Mouse (Mus musculus): ENCODE data around the gene 4930507D05Rik. TPM values are rescaled to one million over a fixed set of nuclear protein-coding genes. Genes with fewer than 3 reads are reported as not detected.
A peak's percentile ranks its signal among the peaks of the same experiment; 100 is the strongest.
"Not testable (repeated sequence)": the region's sequence is repeated elsewhere in the genome, so short reads cannot be mapped to it uniquely, and the experiment has no call there.

The 4930507D05Rik gene
- 1 to 10 TPM; 2.7 to 3.0 TPM for total RNA-seq (2021)

DNA sequence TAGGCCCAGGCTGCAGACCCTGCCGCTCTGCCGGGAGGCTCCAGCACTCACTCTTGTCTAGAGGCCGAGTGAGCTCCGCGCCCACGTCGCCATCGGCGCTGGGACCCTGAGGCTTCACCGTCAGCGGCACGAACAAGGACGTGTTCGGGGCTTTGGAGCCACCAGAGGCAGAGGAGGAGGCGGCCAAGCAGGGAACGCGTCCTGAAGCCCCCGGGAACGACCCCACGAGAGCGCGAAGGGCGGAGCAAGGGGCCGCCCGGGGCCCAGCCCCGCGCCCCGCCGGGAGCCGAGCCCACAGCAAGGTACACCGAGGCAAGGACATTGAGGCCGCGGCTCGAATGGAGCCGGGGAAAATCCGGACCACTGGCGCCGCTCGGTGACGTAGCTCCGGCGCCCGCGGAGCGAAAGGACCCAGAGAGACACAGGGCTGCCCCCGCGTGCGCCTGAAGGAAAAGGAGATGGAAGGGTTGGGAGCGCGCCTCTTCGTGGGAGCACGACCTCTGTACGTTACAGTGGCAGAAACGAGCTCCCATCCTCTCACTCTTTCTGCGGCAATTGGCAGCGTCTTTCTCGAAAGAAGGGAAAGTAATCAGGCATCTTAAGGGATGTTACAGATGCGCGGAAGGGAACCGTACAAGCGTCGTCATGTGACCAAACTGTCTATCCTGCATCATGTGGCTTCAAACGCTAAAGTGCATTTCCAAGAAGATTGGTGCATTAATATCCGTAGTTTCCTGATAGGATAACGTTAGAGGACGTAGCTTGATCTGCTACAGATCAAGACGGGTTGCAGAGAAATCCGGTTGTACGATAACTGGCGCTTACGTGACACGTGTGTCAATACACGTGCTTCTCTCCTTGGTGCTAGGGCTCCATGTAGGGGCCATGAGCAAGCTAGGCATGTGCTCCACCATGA is at the start of gene 4930507D05Rik, which contains the start of gene Supv3l1:
4930507D05Rik (plus strand) TSS at position 126 of the 916 bp plus-strand sequence.
Supv3l1 (minus strand) TSS at position 375 of the 916 bp plus-strand sequence.
- intact Hi-C loops (cut with DNase I), result no loop called here
- DNase-seq (ENCODE audit: extremely low spot score in 1 of 2, low spot score in 2 of 2), result peak; percentile 88 to 92

DNA sequence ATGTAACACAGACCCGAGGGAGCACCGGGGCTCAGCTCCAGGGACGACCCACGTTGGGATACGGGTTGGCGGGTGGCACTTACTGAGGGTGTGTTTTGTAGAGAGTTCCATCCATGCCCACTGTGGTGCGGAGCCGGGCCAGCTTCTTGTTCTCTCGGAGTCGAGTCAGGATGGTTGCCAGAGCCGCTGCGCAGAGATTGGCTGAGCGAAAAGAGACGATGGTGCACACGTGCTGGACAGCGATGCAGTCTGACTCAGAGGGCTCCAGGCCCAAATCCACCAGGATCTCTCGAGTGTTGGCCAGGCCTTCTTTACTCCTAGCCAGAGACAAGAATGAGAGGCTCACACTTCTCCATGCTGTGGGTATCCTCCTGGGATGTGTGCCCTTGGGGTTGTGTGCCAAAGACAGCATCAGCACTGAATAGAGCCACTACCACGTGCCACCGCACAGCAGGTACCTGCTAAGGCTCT is 47.6 kb upstream of the 4930507D05Rik start:
- intact Hi-C loops (cut with DNase I), result no loop called here
- peak; percentile 4 to 67 for DNase-seq (ENCODE audit: extremely low spot score in 1 of 2, low spot score in 2 of 2)

DNA sequence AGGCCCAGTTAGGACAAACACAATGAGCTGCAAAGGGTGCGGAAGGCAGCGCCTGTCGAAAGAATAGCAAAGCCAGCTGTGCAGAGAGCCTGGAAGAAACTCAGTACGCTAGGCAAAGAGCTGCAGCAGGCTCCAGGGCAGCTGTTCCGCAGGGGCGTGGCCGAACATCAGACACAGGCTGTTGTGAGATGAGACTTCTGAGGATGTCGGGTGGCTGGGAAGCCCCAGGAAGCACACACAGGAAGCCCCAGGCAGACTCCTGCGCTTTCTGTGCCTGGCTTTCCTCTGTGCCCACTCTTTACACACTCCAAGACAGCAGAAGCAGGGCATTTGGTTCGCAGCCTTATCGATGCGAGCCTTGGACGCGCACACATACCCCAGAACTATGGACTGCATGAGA is 44.4 kb upstream of the 4930507D05Rik start:
- intact Hi-C loops (cut with DNase I), result loop anchor here (5.0 kb wide), 1 partner anchor 63 kb away; no protein-coding TSS in a partner anchor
- DNase-seq (ENCODE audit: extremely low spot score in 1 of 2, low spot score in 2 of 2), result peak; percentile 13 to 79

DNA sequence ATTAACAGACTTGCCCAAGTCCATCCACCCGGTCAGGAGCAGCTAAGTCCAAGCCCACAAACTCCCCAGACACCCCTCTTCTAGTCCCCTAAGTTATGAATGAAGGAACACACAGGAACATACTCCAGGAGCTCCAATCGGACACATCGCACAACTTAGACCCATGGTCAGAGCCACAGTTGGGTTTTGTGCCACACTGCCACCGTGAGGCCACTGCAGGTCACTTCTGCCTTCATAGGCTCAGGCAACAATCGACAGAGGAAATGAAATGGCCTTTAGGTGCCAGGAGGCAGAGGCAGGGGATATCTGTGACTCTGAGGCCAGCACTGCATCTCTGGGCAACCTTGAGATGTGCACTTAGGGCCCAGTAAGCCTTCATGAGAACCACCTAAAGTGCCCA is 38.3 kb upstream of the 4930507D05Rik start:
- intact Hi-C loops (cut with DNase I), result loop anchor here (2.0 to 5.0 kb wide), 2 partner anchors 136 to 224 kb away; no protein-coding TSS in a partner anchor
- peak; percentile 63 to 67 for DNase-seq (ENCODE audit: extremely low spot score in 1 of 2, low spot score in 2 of 2)

DNA sequence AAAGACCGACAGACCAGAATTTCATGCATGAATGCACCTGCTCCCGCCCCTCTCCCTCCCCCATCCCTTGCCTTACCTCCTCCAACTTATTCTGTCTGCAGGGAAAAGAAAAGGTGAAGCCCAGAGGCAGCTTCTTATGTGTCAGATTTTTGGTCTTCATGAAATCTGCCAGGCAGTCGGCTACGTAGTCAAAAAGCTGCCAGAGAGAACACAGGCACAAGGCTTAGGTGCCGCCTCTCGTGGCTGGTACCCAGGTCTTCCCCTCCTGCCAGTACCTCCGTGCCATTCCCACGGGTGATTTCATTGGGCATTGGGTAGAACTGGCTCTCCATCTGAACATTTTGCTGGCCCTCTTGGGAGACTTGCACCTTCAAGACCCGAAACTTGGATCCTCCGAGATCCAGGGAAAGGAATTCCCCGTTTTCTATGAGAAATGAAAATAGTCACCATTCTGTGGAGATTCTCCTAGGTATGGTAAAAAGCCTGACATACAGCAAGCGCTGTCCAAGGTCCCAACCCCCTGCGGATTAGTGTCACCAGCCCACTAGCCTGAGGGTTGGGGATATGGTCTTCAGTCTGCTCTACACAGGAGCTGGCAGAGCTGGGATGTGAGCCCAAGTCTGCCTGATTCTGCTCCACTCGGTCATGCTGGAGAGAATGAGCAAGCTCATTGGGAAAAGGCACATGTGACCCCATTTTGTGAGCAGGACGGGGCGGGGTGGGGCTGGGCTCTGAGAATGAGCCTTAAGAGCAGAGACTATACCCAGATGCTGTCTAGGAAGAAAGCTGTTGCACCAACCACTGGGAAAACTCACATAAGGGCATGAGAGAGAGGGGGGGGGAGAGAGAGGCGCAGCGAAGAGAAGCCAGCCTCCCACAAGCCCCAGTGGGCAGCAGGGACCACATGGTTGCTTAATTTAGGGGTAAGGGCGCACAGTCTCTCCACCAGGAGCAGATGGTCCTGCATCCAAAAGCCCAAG is 37.6 kb upstream of the 4930507D05Rik start:
- intact Hi-C loops (cut with DNase I), result loop anchor here (2.0 to 5.0 kb wide), 2 partner anchors 137 to 224 kb away; no protein-coding TSS in a partner anchor
- peak in 1 of 2 experiments; percentile 9 for DNase-seq (ENCODE audit: extremely low spot score in 1 of 2, low spot score in 2 of 2)

DNA sequence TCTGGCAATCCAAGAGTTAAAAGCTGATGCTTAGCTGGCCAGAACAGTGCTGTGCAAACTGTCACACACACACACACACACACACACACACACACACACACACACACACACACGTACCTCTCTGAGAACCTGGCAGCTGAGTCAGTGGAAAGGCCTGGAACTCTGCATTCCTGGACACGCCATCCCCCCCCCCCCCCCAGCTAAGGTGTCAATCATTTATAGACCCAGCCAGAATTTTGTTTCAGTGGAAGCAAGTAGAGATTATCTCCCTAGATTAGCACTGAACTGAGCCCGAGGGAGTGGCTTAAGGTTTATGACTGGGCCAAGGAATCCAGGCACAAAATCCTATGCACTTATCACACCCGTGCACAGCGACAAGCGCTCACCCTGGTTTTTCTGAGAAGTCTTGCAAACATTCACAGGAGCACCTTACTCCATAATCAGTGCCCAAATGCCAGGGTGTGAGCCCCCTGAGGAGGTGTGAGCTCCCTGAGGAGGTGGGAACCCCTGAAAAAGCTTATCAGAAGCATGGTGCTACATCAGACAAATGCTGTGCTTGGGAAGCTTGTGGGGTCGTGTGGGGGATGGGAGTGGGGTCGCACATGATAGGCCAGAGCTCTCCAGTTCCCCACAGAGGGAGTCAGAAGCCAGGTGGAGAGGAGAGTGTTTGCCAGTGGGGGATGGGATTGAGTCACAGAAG is 36.2 kb upstream of the 4930507D05Rik start:
- no peak for DNase-seq (ENCODE audit: extremely low spot score in 1 of 2, low spot score in 2 of 2)
- intact Hi-C loops (cut with DNase I), result loop anchor here (5.0 kb wide), 1 partner anchor 226 kb away; no protein-coding TSS in a partner anchor

DNA sequence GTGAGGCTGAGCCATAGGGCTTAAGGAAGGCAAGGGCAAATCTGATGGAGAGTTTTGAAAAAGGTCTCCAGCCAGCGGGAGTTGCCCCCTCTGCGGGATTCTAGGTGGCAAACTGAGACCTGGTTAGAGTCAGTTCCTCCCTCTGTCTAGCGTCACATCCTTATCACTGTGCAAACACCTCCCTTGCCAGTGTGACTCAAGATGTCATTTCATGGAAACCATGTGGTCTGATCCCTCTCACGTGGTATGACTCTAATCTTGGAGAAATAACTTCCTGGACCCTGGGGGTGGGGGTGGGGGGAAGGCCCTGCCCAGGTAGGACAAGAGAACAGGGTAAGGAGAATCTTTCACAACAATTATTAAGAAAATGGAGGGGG is 35.7 kb upstream of the 4930507D05Rik start:
- DNase-seq (ENCODE audit: extremely low spot score in 1 of 2, low spot score in 2 of 2), result no peak
- intact Hi-C loops (cut with DNase I), result loop anchor here (5.0 kb wide), 1 partner anchor 226 kb away; no protein-coding TSS in a partner anchor

DNA sequence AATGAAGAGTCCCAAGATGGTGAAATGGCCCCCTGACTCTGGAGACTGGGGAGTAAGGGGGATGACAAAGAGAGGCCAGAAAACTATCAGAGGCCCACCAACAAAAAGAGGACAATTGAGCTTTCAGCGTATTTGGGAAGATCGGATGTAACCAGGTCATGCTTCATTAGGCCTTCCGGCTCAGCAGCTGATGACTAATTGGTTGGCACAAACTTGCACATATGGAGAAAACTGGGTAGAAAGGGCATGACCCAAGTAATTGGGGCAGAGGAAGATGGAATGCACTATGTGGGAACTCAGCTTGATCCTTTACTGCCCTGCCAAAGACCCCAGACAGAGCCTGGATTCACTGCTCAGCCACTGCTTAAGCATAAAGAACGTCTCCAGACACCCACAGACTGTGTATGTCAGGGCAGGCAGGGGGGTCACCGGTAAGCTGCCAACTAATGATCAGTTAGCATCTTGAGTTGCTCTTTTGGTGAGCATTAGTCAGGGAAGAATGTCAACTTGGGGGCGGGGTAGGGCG is 30.4 kb upstream of the 4930507D05Rik start:
- intact Hi-C loops (cut with DNase I), result no loop called here

DNA sequence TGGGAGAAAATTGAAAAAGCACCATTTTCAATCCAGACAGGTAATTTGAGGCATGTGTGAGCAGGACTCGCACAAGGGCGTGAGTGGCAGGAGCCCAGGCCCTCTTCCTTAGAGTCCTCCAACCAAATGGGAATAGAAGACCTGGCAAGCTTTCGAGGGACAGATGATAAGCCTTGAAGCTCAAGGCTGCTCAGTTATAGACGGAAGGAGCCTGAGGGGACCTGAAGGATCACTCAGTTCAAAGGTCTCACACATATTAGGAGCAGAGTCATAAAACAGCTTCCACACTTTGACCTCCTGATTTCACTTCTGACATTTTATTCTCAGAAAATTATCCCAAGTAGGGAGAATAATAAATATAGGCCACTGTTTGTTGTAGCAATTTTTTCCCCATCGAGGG is 29.9 kb upstream of the 4930507D05Rik start:
- no peak for DNase-seq (ENCODE audit: extremely low spot score in 1 of 2, low spot score in 2 of 2)

More for the DNA sequence above, 30.4 kb upstream of the 4930507D05Rik start:
- DNase-seq (ENCODE audit: extremely low spot score in 1 of 2, low spot score in 2 of 2), result no peak

DNA sequence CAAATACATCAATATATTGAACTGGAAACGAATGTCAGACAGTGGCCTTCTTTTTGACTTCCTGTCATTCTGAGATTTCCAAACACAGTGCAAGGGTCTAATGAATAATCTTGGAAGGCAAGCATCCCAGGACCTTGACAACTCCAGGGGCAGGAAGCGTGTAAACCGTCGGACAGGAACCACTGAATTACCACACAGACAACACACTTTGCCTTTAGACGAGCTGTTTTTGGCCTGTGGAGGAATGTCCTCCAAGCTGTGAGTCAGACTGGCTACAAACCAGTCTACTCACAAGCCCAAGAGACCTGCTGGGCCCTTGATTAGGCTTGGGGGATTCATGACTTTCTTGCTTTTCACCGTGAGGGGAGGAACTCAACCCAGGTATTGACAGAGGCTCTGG is 28.9 kb upstream of the 4930507D05Rik start:
- intact Hi-C loops (cut with DNase I), result no loop called here
- no peak for DNase-seq (ENCODE audit: extremely low spot score in 1 of 2, low spot score in 2 of 2)

More for the DNA sequence above, 29.9 kb upstream of the 4930507D05Rik start:
- intact Hi-C loops (cut with DNase I), result no loop called here

DNA sequence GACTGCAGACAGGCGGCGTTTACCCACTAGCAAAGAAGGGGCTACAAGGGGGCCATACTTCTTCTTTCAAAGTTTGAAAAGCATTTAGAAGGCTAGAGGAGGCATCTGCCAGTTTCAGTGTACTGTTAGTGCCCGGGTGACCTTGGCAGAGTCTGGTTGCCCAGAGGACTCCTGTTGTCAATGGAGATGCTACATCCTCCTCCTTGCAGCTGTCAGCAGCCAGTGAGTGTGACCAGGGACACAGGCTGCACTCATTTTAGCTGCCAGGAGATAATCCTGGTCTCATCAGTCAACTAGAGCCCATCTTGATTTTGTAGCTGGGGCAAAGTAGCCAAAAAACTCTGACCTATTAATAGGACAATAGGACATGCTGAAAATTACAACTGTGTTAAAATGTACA is 28.2 kb upstream of the 4930507D05Rik start:
- intact Hi-C loops (cut with DNase I), result no loop called here
- DNase-seq (ENCODE audit: extremely low spot score in 1 of 2, low spot score in 2 of 2), result no peak

DNA sequence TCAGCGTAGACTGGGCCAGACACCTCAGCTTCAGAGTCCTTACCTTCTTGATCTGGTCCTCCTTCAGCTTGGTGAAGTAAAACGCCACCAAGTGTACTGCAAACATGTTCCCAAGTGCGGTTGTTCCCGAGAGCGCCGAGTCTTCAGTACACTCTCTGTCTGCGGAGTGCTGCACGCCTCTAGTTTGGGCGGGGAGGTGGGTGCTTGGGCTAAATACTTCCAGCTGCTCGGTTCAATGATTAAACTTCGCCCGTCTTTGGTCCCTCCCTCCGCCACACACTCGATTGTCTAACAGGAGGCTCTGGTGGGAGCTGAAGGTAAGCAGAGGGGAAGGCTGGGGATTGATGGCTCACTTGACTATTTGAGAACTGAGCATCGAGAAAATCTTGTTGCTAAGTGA is 27.0 kb upstream of the 4930507D05Rik start, which contains the start of gene Hkdc1:
Hkdc1 (minus strand) TSS at position 237 of the 400 bp plus-strand sequence.
- DNase-seq (ENCODE audit: extremely low spot score in 1 of 2, low spot score in 2 of 2), result no peak
- intact Hi-C loops (cut with DNase I), result no loop called here

DNA sequence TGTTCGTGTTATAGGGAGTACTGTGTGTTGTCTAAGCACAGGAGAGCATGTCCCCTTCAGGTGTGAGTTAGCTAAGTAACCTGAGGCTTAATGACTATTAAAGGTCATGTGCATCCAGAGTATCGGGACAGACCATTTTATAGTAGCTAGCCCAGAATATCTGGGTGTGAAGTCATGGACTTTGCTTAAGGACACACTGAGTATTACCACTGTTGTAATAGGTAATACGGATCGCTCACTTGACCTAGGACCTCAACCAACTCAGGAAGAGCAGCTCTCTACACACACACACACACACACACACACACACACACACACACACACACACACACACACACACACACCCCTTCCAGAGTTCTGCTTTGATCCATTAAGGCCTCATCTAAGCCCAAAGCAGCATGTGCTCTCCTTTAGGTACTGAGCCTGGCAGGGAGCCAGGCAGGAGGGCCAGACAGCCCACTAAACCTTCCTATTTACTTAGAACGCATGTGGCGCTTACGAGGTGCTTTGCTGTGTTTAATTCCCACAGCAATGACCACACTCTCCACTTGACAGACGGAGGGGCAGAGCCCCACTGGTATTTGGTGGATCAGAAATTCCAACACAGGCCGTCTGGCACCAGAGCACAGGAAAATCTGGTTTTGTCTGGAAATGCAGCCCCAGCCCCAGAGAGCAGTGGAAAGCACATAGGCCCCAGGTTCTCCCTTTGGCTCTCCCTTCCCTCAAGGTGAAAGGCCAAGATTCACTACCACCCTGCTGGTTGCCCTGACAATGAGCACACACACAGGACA is 24.0 kb upstream of the 4930507D05Rik start:
- DNase-seq (ENCODE audit: extremely low spot score in 1 of 2, low spot score in 2 of 2), result no peak
- intact Hi-C loops (cut with DNase I), result no loop called here

DNA sequence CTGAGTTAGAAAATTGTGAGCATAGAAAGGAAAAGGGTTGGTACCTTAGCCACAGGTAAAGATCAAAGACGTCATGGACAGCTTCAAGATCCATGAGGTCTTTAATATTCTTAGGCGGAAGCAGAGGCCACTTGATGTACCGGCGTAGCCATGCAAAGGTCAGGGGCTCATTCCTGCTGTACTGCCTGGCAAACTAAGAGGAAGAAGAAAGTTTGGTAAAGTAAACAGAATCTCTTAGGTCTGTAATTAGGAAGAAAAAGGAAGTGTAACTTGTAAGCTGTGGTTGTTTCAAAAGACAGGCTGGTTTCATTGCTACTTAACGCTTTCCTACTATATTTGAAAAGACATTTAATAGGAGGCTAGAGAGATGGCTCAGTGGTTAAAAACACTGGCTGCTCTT is 18.9 kb upstream of the 4930507D05Rik start:
- DNase-seq (ENCODE audit: extremely low spot score in 1 of 2, low spot score in 2 of 2), result no peak
- intact Hi-C loops (cut with DNase I), result loop anchor here (10.0 kb wide), 1 partner anchor 344 kb away; no protein-coding TSS in a partner anchor

DNA sequence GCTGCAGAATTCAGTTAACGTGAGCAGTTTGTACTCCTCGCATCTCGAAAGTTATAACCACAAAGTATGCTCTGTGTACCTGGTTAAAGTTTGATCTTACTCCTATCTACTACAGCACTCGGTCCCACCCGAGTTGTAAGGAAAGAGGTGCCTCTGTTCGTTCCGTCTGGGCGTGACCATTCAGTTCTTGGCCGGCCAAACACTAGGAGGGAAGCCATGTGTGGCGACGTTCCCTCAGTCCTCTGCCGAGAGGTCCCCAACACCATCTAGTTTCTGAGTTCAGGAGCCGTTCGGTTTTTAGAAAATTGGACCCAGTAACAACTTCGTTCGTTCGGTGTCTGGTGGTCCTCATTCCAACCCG is 971 bp downstream of the 4930507D05Rik start:
- DNase-seq (ENCODE audit: extremely low spot score in 1 of 2, low spot score in 2 of 2), result no peak
- intact Hi-C loops (cut with DNase I), result no loop called here

DNA sequence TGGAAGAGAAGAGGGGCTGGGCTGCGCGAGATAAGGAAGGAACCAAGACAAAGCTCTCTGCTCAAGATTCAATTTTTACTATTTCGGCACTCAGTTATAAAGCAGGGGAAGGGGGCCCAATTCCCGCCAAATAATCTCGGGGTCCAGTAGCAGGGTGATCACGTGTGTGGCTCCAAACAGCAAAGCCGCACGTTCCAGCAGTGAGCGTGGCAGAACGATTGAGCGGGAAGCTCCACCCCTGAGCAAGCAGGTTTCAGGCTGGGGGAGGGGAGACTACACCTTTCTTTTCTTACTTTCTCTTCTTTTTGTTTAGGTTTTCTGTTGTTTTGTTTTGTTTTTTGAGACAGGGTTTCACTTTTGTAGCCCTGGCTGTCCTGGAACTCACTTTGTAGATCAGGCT is 2.7 kb downstream of the 4930507D05Rik start:
- DNase-seq (ENCODE audit: extremely low spot score in 1 of 2, low spot score in 2 of 2); intact Hi-C loops (cut with DNase I): not testable (repeated sequence)

DNA sequence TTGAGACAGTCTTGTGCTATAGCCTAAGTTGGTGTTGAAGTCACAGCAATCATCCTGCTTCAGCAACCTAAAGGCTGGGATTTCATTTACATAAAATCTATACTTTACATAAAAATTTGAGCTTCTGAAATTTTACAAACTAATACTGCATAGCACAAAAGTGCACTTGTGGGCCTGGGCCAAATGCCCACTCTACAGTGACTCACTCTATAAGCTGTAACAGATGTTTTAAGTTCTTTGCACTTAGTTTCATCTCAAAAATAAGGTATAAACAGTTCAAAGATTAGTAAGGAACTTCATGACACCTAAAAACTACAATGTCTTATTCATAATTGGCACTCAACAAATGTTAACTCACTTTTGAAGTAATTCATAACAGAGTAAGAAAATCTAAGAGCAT is 12.0 kb downstream of the 4930507D05Rik start:
- intact Hi-C loops (cut with DNase I), result no loop called here
- DNase-seq (ENCODE audit: extremely low spot score in 1 of 2, low spot score in 2 of 2), result no peak

All from left cerebral cortex, postnatal 10 days (tissue).